Mouse (Mus musculus) megakaryocyte, embryonic 14.5 days (primary cell): Measurements from ENCODE around the gene Ntn5.

Experiments used
- FLI1 ChIP-seq: IDR thresholded peaks from 2 replicates; pipeline ENCODE4 v1.6.1; 2012; ENCODE audit warnings: low read length, inconsistent platforms, mixed read lengths
- GATA1 ChIP-seq: IDR thresholded peaks from 3 replicates; pipeline ENCODE4 v1.6.1; 2012; ENCODE audit warnings: mixed read lengths, low read length, inconsistent platforms, borderline replicate concordance

- TF ChIP-seq GATA1 = no peak
- TF ChIP-seq FLI1 = no peak
Observed at GRCm38 (mm10) chr7:45719738-45720412, 36.1 kb downstream of the Ntn5 start.
